Mouse (Mus musculus) limb, embryonic 15.5 days (tissue): ENCODE results near the gene 1700067K01Rik. TPM values are rescaled to one million over a fixed set of nuclear protein-coding genes. Genes with fewer than 3 reads are reported as not detected.

Experiments
- ATAC-seq: fragments of 200-750 bp; cut with Nextera tagmentation; 2 replicates; pipeline ENCODE4 v1.8.0; 2017; ENCODE audit warnings: low read depth, moderate TSS enrichment; ENCODE audit not compliant: insufficient number of reproducible peaks, low FRiP score, low TSS enrichment
- H3K27ac ChIP-seq: fragments of 300-500 bp; sonication (generic); 2 replicates; pipeline ENCODE4 v1.5.1; 2015; ENCODE audit warnings: moderate library complexity, mild to moderate bottlenecking, inconsistent platforms
- H3K27me3 ChIP-seq: fragments of 300-500 bp; sonication (generic); 2 replicates; pipeline ENCODE4 v1.6.1; 2015; ENCODE audit warnings: inconsistent platforms
- H3K36me3 ChIP-seq: fragments of 300-500 bp; sonication (generic); 2 replicates; pipeline ENCODE4 v1.6.1; 2015; ENCODE audit warnings: inconsistent platforms
- H3K4me1 ChIP-seq: fragments of 300-500 bp; sonication (generic); 2 replicates; pipeline ENCODE4 v1.6.1; 2015; ENCODE audit warnings: inconsistent platforms
- H3K4me2 ChIP-seq: fragments of 300-500 bp; sonication (generic); 2 replicates; pipeline ENCODE4 v1.6.1; 2015; ENCODE audit warnings: mild to moderate bottlenecking, inconsistent platforms
- H3K4me3 ChIP-seq: fragments of 300-500 bp; sonication (generic); 2 replicates; pipeline ENCODE4 v1.5.1; 2015; ENCODE audit warnings: mild to moderate bottlenecking, inconsistent platforms
- H3K9ac ChIP-seq: fragments of 300-500 bp; sonication (generic); 2 replicates; pipeline ENCODE4 v1.6.1; 2015; ENCODE audit warnings: inconsistent platforms
- H3K9me3 ChIP-seq: fragments of 300-500 bp; sonication (generic); 2 replicates; pipeline ENCODE4 v1.6.1; 2016; ENCODE audit warnings: inconsistent platforms
- WGBS: fragments of 180-500 bp; shearing (Covaris S2); methylation state at CpG from one replicate; pipeline ENCODE4 v1.1.7; 2015; 5-methylcytosine and 5-hydroxymethylcytosine counted together
- polyA plus RNA-seq: library from polyadenylated mRNA; unstranded; fragments of >200 nt; fragmentation: Nextera tagmentation; extraction: Ambion mirVana; gene quantifications from 2 replicates; pipeline ENCODE4 v1.2.1, GENCODE M21; 2015

Gene 1700067K01Rik
- polyA plus RNA-seq: 0.58 and 1.00 TPM in 2 replicates

- Histone ChIP-seq H3K27me3 (no peaks in the 10 kb centered on the region), H3K27ac (no peak within 1 kb of the TSS), H3K4me3 (no peak within 1 kb of the TSS), H3K4me1 (peaks cover 45% of the 10 kb centered on the region), H3K9me3 (no peaks in the 10 kb centered on the region), H3K9ac (no peak within 1 kb of the TSS), H3K4me2 (0 out of 2 replicates have a peak within 1 kb of the TSS, but pooled peaks have one; percentile 14), H3K36me3 (peaks cover 31% of the 10 kb centered on the region)
- 39% methylated on average over 59 of the region's 61 CpGs for WGBS
- ATAC-seq: no peak
Observed at GRCm38 (mm10) chr8:84001281-84002000, at the start of gene 1700067K01Rik. Gene 1700067K01Rik (plus strand): TSS chr8:84001502.

GRCm38 (mm10) chr8:83954749-83955105 lies 46.6 kb upstream of the 1700067K01Rik start:
- H3K4me2 ChIP-seq: peak overlapping the region; percentile 90

GRCm38 (mm10) chr8:83955106-83955957 lies 46.0 kb upstream of the 1700067K01Rik start, which contains the start of the genes Gm10644 and Asf1b:
Gene Gm10644 (minus strand): TSS chr8:83955205.
Gene Asf1b (plus strand): TSS chr8:83955507.
- Histone ChIP-seq H3K36me3 (no peaks in the 10 kb centered on the region), H3K9me3 (no peaks in the 10 kb centered on the region), H3K4me2 (peak within 1 kb of the TSS; percentile 90), H3K27ac (peak within 1 kb of the TSS; percentile 24; the same call in 1 of the 2 replicates), H3K9ac (peak within 1 kb of the TSS; percentile 37), H3K27me3 (no peaks in the 10 kb centered on the region), H3K4me3 (peak within 1 kb of the TSS; percentile 65), H3K4me1 (peaks cover 19% of the 10 kb centered on the region)
- ATAC-seq: peak; percentile 99
- WGBS: under 1% methylated on average over 75 of the region's 75 CpGs

More at GRCm38 (mm10) chr8:83954749-83955105, 46.6 kb upstream of the 1700067K01Rik start:
- peak overlapping the region; percentile 65 for H3K4me3 ChIP-seq
- no peaks in the 10 kb centered on the region for H3K27me3 ChIP-seq
- H3K36me3 ChIP-seq: no peaks in the 10 kb centered on the region
- H3K27ac ChIP-seq: no peak overlapping the region
- peaks cover 19% of the 10 kb centered on the region for H3K4me1 ChIP-seq
- no peaks in the 10 kb centered on the region for H3K9me3 ChIP-seq
- no peak for ATAC-seq
- H3K9ac ChIP-seq: peak overlapping the region; percentile 37; the same call in 1 of the 2 replicates
- under 1% methylated on average over 14 of the region's 14 CpGs for WGBS

GRCm38 (mm10) chr8:83955958-83956218 lies 45.4 kb upstream of the 1700067K01Rik start:
- H3K4me2 ChIP-seq: peak overlapping the region; percentile 90
- no peak for ATAC-seq
- no peaks in the 10 kb centered on the region for H3K9me3 ChIP-seq
- H3K9ac ChIP-seq: peak overlapping the region; percentile 29
- H3K27ac ChIP-seq: peak overlapping the region; percentile 24; the same call in 1 of the 2 replicates
- peak overlapping the region; percentile 65 for H3K4me3 ChIP-seq
- peaks cover 19% of the 10 kb centered on the region for H3K4me1 ChIP-seq
- 2% methylated on average over 15 of the region's 15 CpGs for WGBS
- no peaks in the 10 kb centered on the region for H3K27me3 ChIP-seq
- no peaks in the 10 kb centered on the region for H3K36me3 ChIP-seq

- no peak overlapping the region for H3K9ac ChIP-seq
- peaks cover 19% of the 10 kb centered on the region for H3K4me1 ChIP-seq
- no peaks in the 10 kb centered on the region for H3K9me3 ChIP-seq
- H3K4me2 ChIP-seq: peak overlapping the region; percentile 90
- H3K4me3 ChIP-seq: peak overlapping the region; percentile 65; the same call in 1 of the 2 replicates
- 23% methylated on average over 1 of the region's 1 CpGs for WGBS
- H3K27ac ChIP-seq: no peak overlapping the region
- no peak for ATAC-seq
- H3K27me3 ChIP-seq: no peaks in the 10 kb centered on the region
- no peaks in the 10 kb centered on the region for H3K36me3 ChIP-seq
Observed at GRCm38 (mm10) chr8:83956789-83957188, 44.5 kb upstream of the 1700067K01Rik start.

- H3K9me3 ChIP-seq: no peaks in the 10 kb centered on the region
- no peak overlapping the region for H3K4me2 ChIP-seq
- H3K27me3 ChIP-seq: no peaks in the 10 kb centered on the region
- H3K27ac ChIP-seq: no peak overlapping the region
- 89% methylated on average over 5 of the region's 5 CpGs for WGBS
- no peaks in the 10 kb centered on the region for H3K4me1 ChIP-seq
- H3K9ac ChIP-seq: no peak overlapping the region
- no peak overlapping the region for H3K4me3 ChIP-seq
- ATAC-seq: no peak
- H3K36me3 ChIP-seq: peaks cover 15% of the 10 kb centered on the region; the same call in 1 of the 2 replicates
Observed at GRCm38 (mm10) chr8:83964015-83964765, 37.1 kb upstream of the 1700067K01Rik start.

- Histone ChIP-seq H3K36me3 (peaks cover 21% of the 10 kb centered on the region), H3K9me3 (no peaks in the 10 kb centered on the region), H3K4me3 (no peak overlapping the region), H3K27ac (no peak overlapping the region), H3K9ac (no peak overlapping the region), H3K4me2 (no peak overlapping the region), H3K4me1 (peaks cover 4% of the 10 kb centered on the region; the same call in 1 of the 2 replicates), H3K27me3 (no peaks in the 10 kb centered on the region)
- ATAC-seq: no peak
- 91% methylated on average over 7 of the region's 7 CpGs for WGBS
Observed at GRCm38 (mm10) chr8:83967701-83968100, 33.6 kb upstream of the 1700067K01Rik start.

- H3K4me1 ChIP-seq: peaks cover 21% of the 10 kb centered on the region
- H3K27me3 ChIP-seq: no peaks in the 10 kb centered on the region
- H3K27ac ChIP-seq: no peak overlapping the region
- H3K36me3 ChIP-seq: peaks cover 14% of the 10 kb centered on the region; the same call in 1 of the 2 replicates
- no peak overlapping the region for H3K4me3 ChIP-seq
- no peak for ATAC-seq
- H3K9ac ChIP-seq: no peak overlapping the region
- H3K9me3 ChIP-seq: no peaks in the 10 kb centered on the region
- 80% methylated on average over 4 of the region's 4 CpGs for WGBS
- H3K4me2 ChIP-seq: no peak overlapping the region
Observed at GRCm38 (mm10) chr8:83971121-83971520, 30.2 kb upstream of the 1700067K01Rik start.

- 75% methylated on average over 6 of the region's 6 CpGs for WGBS
- Histone ChIP-seq H3K27ac (peak overlapping the region; percentile 23; the same call in 1 of the 2 replicates), H3K9me3 (no peaks in the 10 kb centered on the region), H3K4me3 (peak overlapping the region; percentile 100), H3K9ac (peak overlapping the region; percentile 51; the same call in 1 of the 2 replicates), H3K4me2 (peak overlapping the region; percentile 87), H3K27me3 (no peaks in the 10 kb centered on the region), H3K4me1 (peaks cover 21% of the 10 kb centered on the region), H3K36me3 (peaks cover 14% of the 10 kb centered on the region; the same call in 1 of the 2 replicates)
- ATAC-seq: no peak
Observed at GRCm38 (mm10) chr8:83971661-83972060, 29.6 kb upstream of the 1700067K01Rik start.

- Histone ChIP-seq H3K4me1 (peaks cover 28% of the 10 kb centered on the region), H3K27me3 (no peaks in the 10 kb centered on the region), H3K36me3 (peaks cover 12% of the 10 kb centered on the region; the same call in 1 of the 2 replicates), H3K9me3 (no peaks in the 10 kb centered on the region), H3K27ac (peak within 1 kb of the TSS; percentile 75), H3K4me2 (peak within 1 kb of the TSS; percentile 87), H3K9ac (peak within 1 kb of the TSS; percentile 96), H3K4me3 (peak within 1 kb of the TSS; percentile 100)
- peak; percentile 99 for ATAC-seq
- under 1% methylated on average over 79 of the region's 94 CpGs for WGBS
Observed at GRCm38 (mm10) chr8:83972150-83973120, 28.9 kb upstream of the 1700067K01Rik start, which contains the start of gene Prkaca. Gene Prkaca (plus strand): TSS chr8:83972993.
